Mouse (Mus musculus) testis, adult 2 months (tissue): ENCODE measurements around the gene Zfp719. TPM values are rescaled to one million over a fixed set of nuclear protein-coding genes. Genes with fewer than 3 reads are reported as not detected.
A peak's percentile ranks its signal among the peaks of the same experiment; 100 is the strongest.

ENCODE experiments used
- H3K27ac ChIP-seq: fragments of 200-500 bp; 2 replicates; pipeline ENCODE4 v1.5.1; 2012; ENCODE audit warnings: low read depth, low read length; ENCODE audit not compliant: control insufficient read depth, insufficient read depth
- H3K27me3 ChIP-seq: fragments of 200-500 bp; 2 replicates; pipeline ENCODE4 v1.6.1; 2012; ENCODE audit warnings: mild to moderate bottlenecking, low read length, moderate library complexity; ENCODE audit not compliant: control insufficient read depth, insufficient read depth
- H3K36me3 ChIP-seq: fragments of 200-500 bp; 2 replicates; pipeline ENCODE4 v1.6.1; 2012; ENCODE audit warnings: mild to moderate bottlenecking, low read length; ENCODE audit not compliant: control insufficient read depth, insufficient read depth
- H3K4me1 ChIP-seq: fragments of 200-500 bp; 2 replicates; pipeline ENCODE4 v1.6.1; 2012; ENCODE audit warnings: low read length; ENCODE audit not compliant: control insufficient read depth, insufficient read depth
- H3K4me3 ChIP-seq: fragments of 200-500 bp; 2 replicates; pipeline ENCODE4 v1.5.1; 2012; ENCODE audit warnings: low read depth, mild to moderate bottlenecking, low read length, moderate library complexity, mixed read lengths; ENCODE audit not compliant: control insufficient read depth
- CTCF ChIP-seq: fragments of 200-500 bp; IDR thresholded peaks from 2 replicates; pipeline ENCODE4 v1.5.1; 2012; ENCODE audit warnings: low read depth, mild to moderate bottlenecking, inconsistent platforms, low read length, moderate library complexity; ENCODE audit not compliant: control insufficient read depth, insufficient read depth, insufficient replicate concordance
- POLR2A ChIP-seq: fragments of 200-500 bp; IDR thresholded peaks from 2 replicates; pipeline ENCODE4 v1.6.1; 2012; ENCODE audit warnings: low read depth, mild to moderate bottlenecking, inconsistent platforms, low read length, moderate library complexity; ENCODE audit not compliant: control insufficient read depth
- polyA plus RNA-seq: library from polyadenylated mRNA; depleted of rRNA; stranded (reverse); fragments of >200 nt; gene quantifications from 2 replicates; pipeline ENCODE4 v1.2.3, GENCODE M21; 2012

Zfp719 gene
- polyA plus RNA-seq, 1 experiment, result 3.8 TPM

- TF ChIP-seq POLR2A (no peak), CTCF (no peak)
- H3K27ac ChIP-seq, result no peak overlapping the region
- peaks cover 8% of the 10 kb centered on the region for H3K4me1 ChIP-seq
- H3K27me3 ChIP-seq, result no peaks in the 10 kb centered on the region
- H3K36me3 ChIP-seq, result no peaks in the 10 kb centered on the region
- peak overlapping the region; percentile 73; the same call in 1 of the 2 replicates for H3K4me3 ChIP-seq
Observed at GRCm38 (mm10) chr7:43608316-43608824, 29.0 kb downstream of the Zfp719 start.

DNA sequence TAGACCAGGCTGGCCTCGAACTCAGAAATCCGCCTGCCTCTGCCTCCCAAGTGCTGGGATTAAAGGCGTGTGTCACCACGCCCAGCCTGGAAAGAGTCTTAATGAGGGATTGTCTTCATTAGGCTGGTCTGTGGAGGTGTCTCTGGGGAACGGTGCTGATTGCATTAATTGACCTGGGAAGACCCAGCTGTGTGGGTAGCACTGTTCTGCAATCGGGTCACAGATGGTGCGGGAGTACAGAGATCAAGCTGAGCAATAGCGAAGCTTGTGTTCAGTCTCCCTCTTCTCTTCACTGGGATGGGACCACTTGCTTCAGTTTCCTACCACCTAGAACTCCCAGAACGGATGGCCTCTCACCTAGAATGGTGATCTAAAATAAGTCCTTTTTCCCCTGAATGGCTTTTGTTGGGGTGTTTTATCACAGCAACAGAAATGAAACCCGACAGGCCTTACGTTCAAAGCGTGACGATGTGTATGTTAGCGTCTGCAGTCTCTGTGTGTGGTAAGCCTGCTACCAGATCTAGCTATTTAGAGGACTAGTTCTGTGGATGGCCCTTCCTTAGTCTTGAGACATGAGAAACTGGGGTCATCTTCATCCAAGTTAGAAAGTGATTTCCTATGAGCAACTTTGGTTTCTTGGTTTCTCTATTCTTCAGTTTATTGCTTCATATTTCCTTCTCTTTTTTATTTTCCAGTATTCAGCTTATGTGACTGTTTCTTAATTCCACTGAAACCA is 34.6 kb downstream of the Zfp719 start:
- Histone ChIP-seq H3K4me1 (no peaks in the 10 kb centered on the region), H3K27ac (no peak overlapping the region), H3K27me3 (no peaks in the 10 kb centered on the region), H3K36me3 (no peaks in the 10 kb centered on the region), H3K4me3 (no peak overlapping the region)
- no peak for TF ChIP-seq POLR2A
- TF ChIP-seq CTCF, result no peak

GRCm38 (mm10) chr7:43622927-43623326 is 43.5 kb downstream of the Zfp719 start:
- H3K36me3 ChIP-seq, result no peaks in the 10 kb centered on the region
- TF ChIP-seq POLR2A (no peak), CTCF (no peak)

DNA sequence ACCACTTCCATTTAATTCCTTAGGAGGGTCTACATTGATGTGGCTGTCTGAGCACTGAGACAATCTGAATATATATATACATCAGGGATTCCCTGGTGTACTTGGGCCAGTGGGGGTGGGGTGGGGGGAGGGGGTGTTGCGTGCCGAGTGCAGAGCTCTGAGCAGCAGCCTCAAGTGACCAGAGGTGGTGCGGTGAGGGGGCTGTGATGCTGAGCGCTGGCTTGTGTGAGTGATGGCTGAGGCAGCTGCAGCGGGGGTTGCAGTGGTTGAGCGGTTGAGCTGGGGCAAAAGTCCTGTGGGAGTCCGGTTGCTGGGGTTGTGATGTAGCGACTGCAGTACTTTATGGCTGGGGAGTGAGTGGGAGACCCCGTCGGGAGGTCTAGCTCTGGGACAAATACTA is 44.4 kb downstream of the Zfp719 start:
- no peak overlapping the region for H3K27ac ChIP-seq
- no peaks in the 10 kb centered on the region for H3K36me3 ChIP-seq
- no peaks in the 10 kb centered on the region for H3K27me3 ChIP-seq
- H3K4me3 ChIP-seq, result no peak overlapping the region
- TF ChIP-seq POLR2A (no peak), CTCF (no peak)
- peaks cover 5% of the 10 kb centered on the region for H3K4me1 ChIP-seq

More at GRCm38 (mm10) chr7:43622927-43623326, 43.5 kb downstream of the Zfp719 start:
- Histone ChIP-seq H3K4me3 (no peak overlapping the region), H3K27ac (no peak overlapping the region), H3K4me1 (peaks cover 5% of the 10 kb centered on the region), H3K27me3 (no peaks in the 10 kb centered on the region)

DNA sequence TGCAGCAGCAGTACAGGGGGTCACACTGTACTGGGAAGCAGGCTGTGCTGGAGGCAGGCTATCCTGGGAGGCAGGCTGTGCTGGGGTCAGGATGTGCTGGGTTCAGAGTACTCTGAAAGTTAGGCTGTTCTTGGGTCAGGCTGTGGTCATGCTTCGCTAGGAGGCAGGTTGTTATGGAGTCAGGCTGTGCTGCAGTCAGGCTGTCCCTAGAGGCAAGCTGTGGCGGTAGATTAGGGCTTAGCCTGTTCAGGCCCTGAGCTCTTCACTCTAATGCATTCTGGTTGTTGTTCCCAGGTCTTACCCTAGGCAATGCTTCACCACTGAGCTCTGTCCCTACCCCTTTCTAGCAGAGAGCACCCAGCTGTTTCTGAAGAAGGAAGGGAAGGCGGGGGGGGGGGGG is 45.7 kb downstream of the Zfp719 start:
- H3K36me3 ChIP-seq, result no peaks in the 10 kb centered on the region
- H3K4me3 ChIP-seq, result no peak overlapping the region
- peaks cover 5% of the 10 kb centered on the region for H3K4me1 ChIP-seq
- H3K27ac ChIP-seq, result no peak overlapping the region
- no peaks in the 10 kb centered on the region for H3K27me3 ChIP-seq
- TF ChIP-seq CTCF (no peak), POLR2A (no peak)

DNA sequence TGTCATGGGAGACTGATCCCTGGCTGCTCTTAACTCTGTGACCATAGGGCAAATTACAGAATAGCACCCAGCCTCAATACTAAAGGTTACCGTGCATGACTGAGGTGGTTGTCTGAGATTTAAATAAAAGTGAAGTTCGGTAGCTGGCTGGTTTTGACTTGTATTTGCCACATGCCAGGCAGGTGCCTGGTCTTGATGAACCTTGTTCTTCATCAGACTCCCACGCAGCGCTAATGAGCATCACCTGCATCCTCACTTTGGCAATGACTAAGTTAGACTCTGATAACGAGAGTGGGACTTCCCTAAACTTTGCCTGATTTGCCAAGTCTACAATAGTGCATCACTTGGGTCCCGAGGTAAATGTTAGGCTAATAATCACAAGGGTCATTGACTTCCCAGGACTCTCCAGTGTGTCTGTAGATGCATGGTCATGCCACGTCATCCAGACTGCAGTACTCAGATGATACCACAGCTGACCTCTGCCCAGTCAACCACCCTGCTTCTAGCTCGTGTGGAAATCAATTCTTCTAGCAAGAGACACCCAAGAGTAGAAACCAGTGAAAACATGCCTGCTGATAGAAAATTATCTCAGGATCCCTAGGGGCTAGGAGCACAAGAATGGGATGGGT is 46.5 kb downstream of the Zfp719 start:
- Histone ChIP-seq H3K4me3 (no peak overlapping the region), H3K27me3 (no peaks in the 10 kb centered on the region), H3K36me3 (no peaks in the 10 kb centered on the region), H3K27ac (no peak overlapping the region), H3K4me1 (peaks cover 5% of the 10 kb centered on the region)
- TF ChIP-seq POLR2A (no peak), CTCF (no peak)

DNA sequence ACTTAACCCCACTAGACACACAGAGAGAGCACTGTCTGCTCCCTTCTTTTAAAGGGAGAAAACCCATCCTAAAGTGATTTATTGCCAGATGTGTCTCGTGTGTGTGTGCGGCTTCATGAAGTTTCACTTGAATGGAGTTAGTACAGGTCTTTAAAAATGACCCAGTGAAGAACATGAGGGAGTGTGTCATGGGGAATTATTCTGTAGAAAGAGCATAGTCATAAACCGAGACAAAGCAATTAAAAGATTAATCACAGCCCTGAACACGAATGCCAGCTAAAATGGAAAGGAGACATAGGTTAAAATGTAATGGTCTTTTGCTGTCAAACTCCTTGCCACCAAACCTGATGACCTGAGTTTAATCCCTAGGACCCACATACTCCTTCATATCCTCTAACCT is 54.5 kb downstream of the Zfp719 start:
- no peak for TF ChIP-seq POLR2A
- TF ChIP-seq CTCF, result no peak

GRCm38 (mm10) chr7:43634500-43634899 is 55.1 kb downstream of the Zfp719 start, which contains the start of gene Ceacam18:
Gene Ceacam18, plus strand, starts transcription at chr7:43634707.
- H3K4me3 ChIP-seq, result no peak within 1 kb of the TSS
- no peak for TF ChIP-seq POLR2A
- no peak for TF ChIP-seq CTCF
- no peak within 1 kb of the TSS for H3K27ac ChIP-seq
- H3K27me3 ChIP-seq, result no peaks in the 10 kb centered on the region
- H3K36me3 ChIP-seq, result no peaks in the 10 kb centered on the region
- H3K4me1 ChIP-seq, result no peaks in the 10 kb centered on the region

More for the DNA sequence above, 54.5 kb downstream of the Zfp719 start:
- H3K4me3 ChIP-seq, result no peak overlapping the region
- H3K36me3 ChIP-seq, result no peaks in the 10 kb centered on the region
- no peak overlapping the region for H3K27ac ChIP-seq
- H3K27me3 ChIP-seq, result no peaks in the 10 kb centered on the region
- no peaks in the 10 kb centered on the region for H3K4me1 ChIP-seq
